Mouse (Mus musculus) lung, postnatal 10 days (tissue): ENCODE measurements at regions not wholly inside any gene's neighbourhood (a gene's known extent, or its start where the extent isn't known, plus 50 kb on each side); places are given as distances from the start of the nearest gene placed in this dataset.
A peak's percentile ranks its signal among the peaks of the same experiment; 100 is the strongest.

Experiments used
- DNase-seq: peaks from one replicate; pipeline ENCODE4 v3.0.0; 2021

GRCm38 (mm10) chr13:106525406-106526206, 411.2 kb downstream of the Ipo11 start:
- DNase-seq: no peak

DNA sequence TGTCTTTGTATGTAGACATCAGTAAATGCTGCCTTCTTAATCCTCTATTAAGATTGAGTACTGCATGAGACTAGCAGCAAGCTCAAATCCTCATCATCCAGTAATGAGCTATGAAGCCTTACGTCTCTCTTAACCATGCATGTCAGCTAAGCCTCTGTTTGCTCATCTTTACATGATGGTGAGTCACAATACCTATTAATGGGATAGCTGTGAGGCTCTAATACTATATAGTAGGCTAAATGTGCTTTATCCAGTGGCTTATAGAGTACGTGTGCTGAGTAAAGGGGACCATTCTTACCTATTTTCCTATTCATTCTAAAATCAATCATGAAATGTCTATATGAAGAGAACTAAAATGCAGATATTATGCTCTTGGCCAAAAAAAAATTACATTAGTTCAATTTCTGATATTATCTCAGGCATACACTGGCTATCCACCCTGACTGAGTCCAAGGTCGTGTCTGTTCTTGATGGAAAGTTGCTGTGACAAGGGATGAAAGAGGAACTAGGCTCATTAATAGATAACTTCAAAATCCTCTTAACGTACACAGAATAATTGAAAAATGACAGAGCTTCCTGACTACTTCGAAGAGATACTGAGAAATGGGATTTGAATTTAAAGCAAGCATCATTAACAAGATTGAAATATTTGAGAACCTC, 422.1 kb downstream of the Ipo11 start:
- no peak for DNase-seq

- no peak for DNase-seq
These were observed 423.1 kb downstream of the Ipo11 start for GRCm38 (mm10) chr13:106513669-106514068.

DNA sequence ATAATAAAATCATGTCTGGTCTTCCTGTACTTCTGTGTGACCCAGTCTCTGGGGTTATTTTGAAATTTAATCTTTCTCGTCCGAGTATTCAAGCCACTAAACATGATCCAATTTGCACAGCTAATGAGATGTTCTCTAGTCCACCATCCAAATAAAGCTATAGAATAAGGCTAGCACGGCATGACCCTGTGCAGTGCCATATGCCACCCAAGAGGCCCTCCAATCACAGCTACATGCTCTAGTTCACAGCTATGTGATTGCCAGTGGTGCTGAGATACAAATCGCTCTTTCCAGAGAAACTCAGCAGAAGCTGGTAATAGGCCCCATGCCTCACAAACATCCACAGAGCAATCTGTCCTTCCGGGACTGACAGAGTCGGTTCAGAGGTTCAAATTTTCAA, 426.3 kb downstream of the Ipo11 start:
- no peak for DNase-seq

- peak; percentile 1 for DNase-seq
These were observed 435.5 kb downstream of the Ipo11 start for GRCm38 (mm10) chr13:106501273-106501672.

GRCm38 (mm10) chr13:106471264-106471663, 465.5 kb downstream of the Ipo11 start:
- no peak for DNase-seq

DNA sequence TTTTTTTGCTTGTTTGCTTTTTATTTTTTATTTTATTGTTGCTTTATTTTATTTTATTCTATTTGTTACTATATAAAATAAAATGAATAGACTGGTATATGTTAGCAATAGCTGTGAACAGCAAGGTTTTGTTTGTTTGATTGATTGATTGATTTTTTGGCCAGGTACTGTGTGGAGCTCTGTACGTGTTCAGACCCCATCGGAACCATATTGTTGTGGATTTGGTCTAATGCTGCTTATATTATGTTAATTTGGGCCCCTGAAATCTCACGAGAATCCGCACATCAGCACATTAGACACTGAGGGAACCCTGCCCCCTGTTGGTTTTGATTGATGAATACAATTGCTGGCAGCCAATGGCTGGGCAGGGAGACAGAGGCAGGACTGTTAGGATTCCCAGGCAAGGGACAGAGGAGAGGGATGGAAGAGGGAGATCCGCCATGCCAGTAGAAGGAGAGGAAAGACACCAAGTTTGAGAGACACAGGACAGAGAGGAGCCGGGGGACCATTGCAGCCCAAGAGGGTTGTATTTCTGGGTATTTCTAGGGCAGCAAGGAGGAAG, 482.3 kb downstream of the Ipo11 start:
- no peak for DNase-seq

DNA sequence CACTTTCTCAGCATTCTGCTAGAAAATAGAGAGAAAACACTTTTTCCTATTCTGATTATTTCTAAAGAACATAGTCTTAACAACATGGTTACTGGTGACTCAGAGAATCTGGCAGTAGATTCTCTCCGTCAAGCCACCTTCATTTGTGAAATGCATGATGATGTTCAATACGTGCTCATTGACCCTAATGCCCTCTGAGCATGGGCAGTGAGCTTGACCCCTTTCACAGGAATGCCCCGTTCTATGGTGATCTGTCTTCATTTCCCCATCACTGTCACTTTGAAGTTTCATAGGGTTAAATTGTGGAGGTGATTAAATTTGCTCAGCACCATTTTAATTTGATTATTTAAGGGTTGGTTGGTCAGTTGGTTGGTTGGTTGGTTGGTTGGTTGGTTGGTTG, 504.6 kb downstream of the Ipo11 start:
- no peak for DNase-seq

DNA sequence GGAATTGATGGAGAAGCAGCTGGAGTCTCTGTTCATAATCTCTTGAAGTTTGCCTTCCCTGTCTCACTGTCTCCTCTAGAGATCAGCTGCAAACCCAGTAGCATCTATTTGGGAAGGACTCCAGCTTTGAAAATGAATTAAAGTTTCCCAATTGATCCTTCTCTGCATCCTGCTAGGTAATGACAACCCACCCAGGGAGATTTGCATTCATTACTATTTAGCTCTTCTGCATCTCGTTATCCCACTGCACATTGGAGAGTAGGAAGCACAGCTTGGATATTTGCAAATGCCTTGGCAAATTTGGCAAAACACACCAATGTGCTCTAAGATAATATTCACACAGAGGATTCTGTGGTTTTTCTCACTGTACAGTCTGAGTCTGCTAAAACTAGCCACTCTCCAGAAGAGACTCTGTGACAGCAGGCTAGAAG, 530.1 kb downstream of the Ipo11 start:
- no peak for DNase-seq

- DNase-seq: no peak
These were observed 544.1 kb downstream of the Ipo11 start for GRCm38 (mm10) chr13:106392642-106393041.

- no peak for DNase-seq
These were observed 548.1 kb downstream of the Ipo11 start for GRCm38 (mm10) chr13:106388634-106389033.

GRCm38 (mm10) chr13:106367589-106367988, 569.2 kb downstream of the Ipo11 start:
- DNase-seq: no peak

DNA sequence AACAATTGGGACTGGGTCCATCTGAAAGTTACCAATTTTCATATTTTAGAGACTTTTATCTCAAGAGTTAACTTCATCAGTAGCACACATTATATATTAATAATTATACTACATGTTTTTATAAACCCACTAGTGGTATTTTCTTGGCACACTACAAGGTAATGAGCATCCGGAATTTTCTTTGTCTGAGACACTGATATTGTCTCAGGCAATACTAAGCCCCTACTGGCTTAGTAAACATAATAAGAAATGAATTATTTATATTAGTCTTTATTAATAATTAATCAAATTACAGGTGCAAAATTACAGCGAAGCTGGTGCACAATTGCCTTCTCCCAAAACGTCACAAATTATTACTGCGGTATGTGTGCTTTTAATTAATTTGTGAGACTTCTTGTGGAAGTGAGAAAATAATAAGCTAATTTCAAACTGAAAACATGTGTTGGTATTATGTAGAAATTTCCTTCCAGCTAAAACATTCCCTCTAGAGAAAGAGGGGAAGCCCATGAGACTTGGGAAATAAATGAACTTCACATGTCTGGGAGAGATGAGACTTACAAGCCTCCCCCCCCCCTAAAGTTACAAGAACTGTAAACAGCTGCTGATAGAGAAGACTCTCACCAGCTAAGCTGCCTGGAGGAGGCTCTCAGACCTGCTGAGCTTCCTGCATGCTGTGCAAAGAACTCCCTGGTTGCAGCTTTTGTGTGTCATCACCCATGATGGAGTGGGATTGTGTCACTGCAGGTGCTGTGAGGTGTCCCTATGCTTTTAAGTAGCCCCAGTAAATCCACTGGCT, 583.9 kb downstream of the Ipo11 start:
- no peak for DNase-seq

- no peak for DNase-seq
These were observed 604.7 kb downstream of the Ipo11 start for GRCm38 (mm10) chr13:106332025-106332424.

GRCm38 (mm10) chr13:106318980-106319379, 617.8 kb downstream of the Ipo11 start:
- DNase-seq: no peak

GRCm38 (mm10) chr13:106318476-106318875, 618.3 kb downstream of the Ipo11 start:
- DNase-seq: no peak

DNA sequence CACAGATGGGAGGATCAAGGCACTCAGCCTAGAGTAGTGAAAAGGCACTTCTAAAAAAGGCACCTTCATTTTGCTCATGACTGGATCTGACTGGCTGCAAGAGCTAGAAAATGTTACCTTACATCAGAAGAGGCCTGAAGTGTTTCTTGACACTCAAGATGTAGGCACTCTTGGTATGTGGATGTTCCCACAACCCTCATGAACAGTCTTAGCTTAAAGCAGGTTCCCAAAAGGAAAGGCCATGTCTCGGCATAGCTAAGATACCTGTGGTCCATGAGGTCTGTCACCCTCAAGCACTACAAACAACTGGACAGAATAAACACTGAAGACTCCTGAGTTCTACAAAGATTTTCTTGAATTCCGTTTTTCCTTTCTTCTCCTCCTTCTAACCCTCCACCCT, 619.5 kb downstream of the Ipo11 start:
- DNase-seq: no peak

- DNase-seq: no peak
These were observed 655.6 kb downstream of the Ipo11 start for GRCm38 (mm10) chr13:106281181-106281580.

DNA sequence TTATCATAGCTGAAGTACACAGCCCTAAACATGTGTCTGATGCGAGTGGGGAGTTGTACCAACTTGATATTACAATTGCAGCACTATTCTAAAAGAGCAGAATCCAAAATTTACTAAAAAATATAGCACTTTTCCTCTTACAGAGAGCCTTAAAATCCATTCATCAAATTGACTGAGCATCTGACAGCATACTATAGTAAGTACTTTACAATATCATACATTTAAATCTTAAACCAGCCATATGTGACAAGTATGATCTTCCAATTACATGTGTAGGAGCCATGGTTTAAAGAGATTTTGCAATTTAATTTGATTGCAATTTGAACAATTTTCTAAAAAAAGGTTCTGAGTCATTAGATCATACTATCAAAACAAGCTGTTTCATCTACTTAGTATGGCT, 676.9 kb downstream of the Ipo11 start:
- DNase-seq: no peak
